Mouse (Mus musculus) thymus, postnatal 0 days (tissue): ENCODE measurements around the gene Uba5. TPM values are rescaled to one million over a fixed set of nuclear protein-coding genes. Genes with fewer than 3 reads are reported as not detected.

Experiments used
- DNase-seq: peaks from one replicate; pipeline ENCODE4 v3.0.0-alpha.2; 2015; ENCODE audit warnings: low spot score
- polyA plus RNA-seq: library from polyadenylated mRNA; unstranded; fragments of >200 nt; fragmentation: Nextera tagmentation; extraction: Ambion mirVana; gene quantifications from 2 replicates; pipeline ENCODE4 v1.2.1, GENCODE M21; 2015

Gene Uba5
- 34.8 and 37.0 TPM in 2 replicates for polyA plus RNA-seq

DNA sequence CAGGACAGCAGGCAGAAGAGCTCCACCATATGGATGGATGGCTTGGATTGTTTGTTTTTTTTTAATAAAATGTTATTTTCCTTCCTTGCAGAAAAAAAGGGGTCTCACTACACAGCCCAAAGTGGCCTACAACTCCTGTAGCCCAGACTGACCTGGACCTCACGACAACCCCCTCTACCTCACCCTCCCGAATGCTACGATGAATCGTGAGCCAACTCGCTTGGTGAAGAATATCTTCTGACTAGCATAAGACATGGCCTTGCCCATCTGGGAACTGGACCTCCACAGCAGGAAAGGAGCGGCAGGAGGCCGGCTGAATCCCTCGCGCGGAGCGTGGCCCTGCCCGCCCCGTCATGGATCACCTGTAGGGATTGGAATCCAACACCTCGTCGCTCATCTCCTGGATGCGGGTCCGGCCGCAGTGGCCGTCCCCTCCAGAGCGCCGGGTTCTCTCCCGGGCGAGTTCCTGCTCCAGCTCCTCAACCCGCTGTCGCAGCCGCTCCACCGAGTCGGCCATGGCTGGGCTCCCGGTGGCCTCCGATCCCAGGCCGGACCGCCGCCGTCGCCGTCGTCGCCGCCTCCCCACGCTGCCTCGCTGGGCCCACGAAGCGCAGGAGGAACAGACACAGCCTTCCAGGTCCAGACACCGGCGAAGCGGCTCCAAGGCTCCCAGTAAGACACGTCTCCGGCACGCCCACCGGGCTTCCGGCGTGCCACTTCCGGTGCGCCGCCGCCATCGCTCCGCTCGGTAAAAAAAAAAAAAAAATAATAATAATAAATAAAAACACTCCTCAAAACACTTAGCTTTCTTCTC lies at the start of gene Uba5:
Gene Uba5, minus strand, starts transcription at position 705 of the 814 bp plus-strand sequence.
- no peak for DNase-seq

DNA sequence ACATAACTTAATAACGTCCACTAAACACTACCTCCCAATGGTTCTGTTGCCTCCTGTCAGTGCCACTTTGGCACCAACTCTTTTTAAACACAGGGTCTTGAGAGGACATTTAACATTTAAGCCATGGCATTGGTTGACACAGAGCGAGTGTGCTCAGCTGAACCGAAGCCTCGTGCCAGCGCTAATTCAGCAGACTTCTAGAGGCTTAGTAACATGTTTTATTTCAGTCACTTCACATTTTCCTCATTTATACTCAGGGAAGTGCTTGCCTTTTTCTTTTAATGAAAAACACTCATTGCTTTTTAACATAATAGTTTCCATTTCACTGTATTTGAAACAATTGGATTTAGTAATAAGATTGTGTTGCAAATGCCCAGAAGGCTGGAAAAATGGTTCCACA lies 46.2 kb upstream of the Uba5 start:
- no peak for DNase-seq

- no peak for DNase-seq
Measured at GRCm38 (mm10) chr9:104108571-104109143, 45.7 kb upstream of the Uba5 start.

- DNase-seq = no peak
Measured at GRCm38 (mm10) chr9:104107482-104107881, 44.5 kb upstream of the Uba5 start.

DNA sequence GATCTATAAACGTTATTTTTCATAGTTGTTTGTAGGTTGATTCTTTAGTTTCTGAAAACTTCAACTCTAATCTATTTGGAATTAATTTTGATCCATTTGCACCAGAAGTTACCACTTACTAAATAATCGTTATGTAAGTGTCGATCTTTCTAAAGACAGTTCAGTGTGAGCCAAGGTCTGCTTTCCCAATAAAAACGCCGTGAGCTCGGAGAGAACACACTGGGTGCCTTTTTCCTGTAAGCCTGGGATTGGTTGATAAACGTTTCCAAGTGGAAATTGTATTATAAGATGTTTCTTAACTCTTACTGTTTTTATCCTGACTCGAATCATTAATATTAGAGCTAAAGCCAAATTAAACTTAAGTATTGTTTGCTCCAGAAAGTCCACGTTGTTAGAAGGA lies 44.0 kb upstream of the Uba5 start:
- no peak for DNase-seq

DNA sequence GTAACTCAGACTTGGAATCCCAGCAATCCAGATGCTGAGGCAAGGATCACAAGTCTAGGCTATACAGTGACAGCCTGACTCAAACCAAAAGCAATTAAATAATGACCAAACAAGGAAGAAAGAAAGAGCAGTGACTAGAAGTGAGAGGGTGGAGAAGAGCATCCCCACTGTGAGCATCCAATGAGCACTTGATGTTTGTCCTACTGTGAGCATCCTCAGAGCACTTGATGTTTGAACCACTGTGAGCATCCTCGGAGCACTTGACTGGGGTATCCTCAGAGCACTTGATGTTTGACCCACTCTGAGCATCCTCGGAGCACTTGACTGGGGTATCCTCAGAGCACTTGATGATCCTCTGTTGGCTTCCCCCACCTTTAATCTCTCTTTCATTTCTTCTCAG lies 42.1 kb upstream of the Uba5 start:
- no peak for DNase-seq

- DNase-seq = no peak
Measured at GRCm38 (mm10) chr9:104102901-104103300, 40.0 kb upstream of the Uba5 start.

- no peak for DNase-seq
Measured at GRCm38 (mm10) chr9:104102301-104102700, 39.4 kb upstream of the Uba5 start.

DNA sequence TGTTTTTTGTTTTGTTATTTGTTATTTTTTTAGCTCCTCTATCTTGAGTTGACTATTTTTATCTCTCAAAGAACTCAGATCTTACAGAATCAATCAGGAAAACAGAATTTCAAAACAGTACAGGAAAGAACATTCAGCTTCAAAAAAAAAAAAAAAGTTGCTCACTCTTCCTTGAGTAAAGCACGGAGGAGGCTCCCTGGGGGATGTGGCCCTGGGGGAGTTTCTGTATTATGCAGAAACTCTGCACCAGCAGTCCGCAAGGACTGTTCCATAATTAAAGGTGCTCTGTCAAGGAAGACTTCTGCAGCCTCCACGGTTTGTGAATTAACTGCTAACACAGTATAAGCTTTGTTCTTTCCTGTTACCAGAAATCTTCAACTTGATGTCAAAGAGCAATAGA lies 38.5 kb upstream of the Uba5 start:
- DNase-seq = no peak

- no peak for DNase-seq
Measured at GRCm38 (mm10) chr9:104100822-104101221, 37.9 kb upstream of the Uba5 start.

GRCm38 (mm10) chr9:104099060-104099459 lies 36.1 kb upstream of the Uba5 start:
- no peak for DNase-seq

GRCm38 (mm10) chr9:104098256-104098655 lies 35.3 kb upstream of the Uba5 start:
- DNase-seq = no peak

- DNase-seq = no peak
Measured at GRCm38 (mm10) chr9:104092945-104093344, 30.0 kb upstream of the Uba5 start.

- no peak for DNase-seq
Measured at GRCm38 (mm10) chr9:104088555-104088954, 25.6 kb upstream of the Uba5 start.

GRCm38 (mm10) chr9:104085730-104086429 lies 22.9 kb upstream of the Uba5 start:
- DNase-seq = no peak

GRCm38 (mm10) chr9:104080038-104080437 lies 17.1 kb upstream of the Uba5 start:
- no peak for DNase-seq

- peak; percentile 61 for DNase-seq
Measured at GRCm38 (mm10) chr9:104079379-104079778, 16.4 kb upstream of the Uba5 start.

DNA sequence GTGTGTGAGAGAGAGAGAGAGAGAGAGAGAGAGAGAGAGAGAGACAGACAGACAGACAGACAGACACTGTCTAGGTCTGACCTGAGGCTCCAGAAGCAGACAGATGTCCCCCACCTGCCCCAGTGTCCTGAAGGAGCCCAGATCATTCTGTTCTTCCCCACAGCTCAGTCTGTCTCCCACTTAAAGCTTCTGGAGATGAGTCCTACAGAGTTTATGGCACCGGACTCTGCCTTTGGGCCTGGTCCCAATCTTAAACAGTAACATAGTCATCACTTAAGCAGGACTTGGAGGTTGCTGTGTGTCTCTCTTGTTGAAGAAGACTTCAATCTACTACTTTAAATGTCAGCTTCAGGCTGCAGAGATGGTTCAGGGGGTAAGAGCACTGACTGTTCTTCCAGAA lies 15.8 kb upstream of the Uba5 start:
- no peak for DNase-seq

DNA sequence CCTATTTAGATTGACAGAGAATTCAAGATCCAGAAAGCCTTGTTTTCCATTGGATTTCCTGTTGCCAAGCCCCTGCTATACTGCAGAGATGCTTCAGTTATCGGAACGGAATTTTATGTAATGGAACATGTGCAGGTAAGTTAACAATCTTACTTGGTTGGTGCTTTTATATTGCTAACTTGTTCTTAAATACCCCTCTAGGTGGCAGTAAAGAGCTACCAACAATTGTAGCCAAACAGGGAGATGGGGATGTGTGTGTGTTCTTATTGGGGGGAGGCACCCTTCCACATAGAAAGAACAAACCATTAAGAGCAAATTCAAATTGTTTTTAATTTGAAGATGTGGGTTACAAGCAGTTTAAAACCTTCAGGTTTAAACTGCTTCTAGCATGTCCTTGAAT lies 12.9 kb upstream of the Uba5 start:
- DNase-seq = peak; percentile 41

- no peak for DNase-seq
Measured at GRCm38 (mm10) chr9:104070863-104071604, 8.1 kb upstream of the Uba5 start.

DNA sequence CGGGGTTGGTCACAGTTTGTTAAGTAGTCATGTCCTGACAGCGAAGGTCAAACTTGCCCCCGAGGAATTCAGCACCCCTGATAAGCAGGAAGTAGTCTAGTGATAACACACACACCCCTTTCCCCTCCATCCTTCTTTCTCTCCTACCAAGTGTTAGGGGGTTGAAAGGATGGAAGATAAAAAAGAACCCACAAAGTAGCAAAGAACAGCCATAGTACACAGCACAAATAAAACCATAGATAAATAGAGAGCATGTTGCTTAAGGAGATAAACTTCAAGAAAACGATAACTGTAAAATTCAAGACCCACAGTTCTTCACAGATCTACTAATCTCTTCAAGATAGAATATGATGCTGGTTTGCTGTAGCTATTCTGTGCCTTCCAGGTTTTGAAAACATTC lies 7.3 kb upstream of the Uba5 start:
- no peak for DNase-seq

GRCm38 (mm10) chr9:104064571-104064970 lies 1.6 kb upstream of the Uba5 start:
- DNase-seq = no peak
